Mouse (Mus musculus): ENCODE measurements around the gene Notch4. TPM values are rescaled to one million over a fixed set of nuclear protein-coding genes. Genes with fewer than 3 reads are reported as not detected.
"Not testable (repeated sequence)": the region's sequence is repeated elsewhere in the genome, so short reads cannot be mapped to it uniquely, and the experiment has no call there.

Notch4 gene
- polyA plus RNA-seq, 2 experiments, result 0.67 to 0.99 TPM

DNA sequence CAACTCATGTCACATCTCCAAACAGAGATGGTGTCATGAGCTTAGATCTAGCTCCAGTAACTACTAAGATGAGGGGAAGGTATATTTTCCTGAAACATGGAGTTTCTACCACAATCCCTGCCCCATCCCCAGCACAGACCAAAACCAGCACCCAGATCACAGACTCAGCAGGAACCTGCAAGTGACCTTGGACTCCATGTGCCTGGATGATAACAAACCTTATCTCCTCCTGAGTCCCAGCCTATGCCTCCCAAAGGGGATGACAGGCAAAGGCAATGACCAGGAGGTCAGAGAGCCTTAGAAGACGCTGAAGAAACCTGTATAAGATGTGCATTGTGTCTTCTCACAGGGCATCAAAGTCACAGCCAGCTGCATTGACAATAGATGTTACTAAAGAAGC is 45.1 kb upstream of the Notch4 start:
- H3K9ac ChIP-seq (replicated peaks), result no peak overlapping the region
- H3K27ac ChIP-seq, result no peak overlapping the region
- no peak for DNase-seq (ENCODE audit: low read depth in 3 of 3, low spot score in 3 of 3)
- H3K4me1 ChIP-seq (replicated peaks; ENCODE audit: control insufficient read depth in 2 of 2, insufficient read depth in 2 of 2, low read length in 1 of 2), result no peaks in the 10 kb centered on the region
- H3K4me2 ChIP-seq (ENCODE audit: low read depth), result no peak overlapping the region
- no peaks in the 10 kb centered on the region for H3K36me3 ChIP-seq (replicated peaks; ENCODE audit: control insufficient read depth, insufficient read depth, low read depth)
- H3K4me3 ChIP-seq (ENCODE audit: insufficient read depth in 1 of 2, low read depth in 2 of 2, low read length in 2 of 2), result no peak overlapping the region
- TF ChIP-seq EP300 (IDR thresholded peaks at IDR 0.05; ENCODE audit: low read depth) (no peak), CTCF (IDR thresholded peaks at IDR 0.05; ENCODE audit: low read depth) (no peak)
- 31% methylated on average over 1 of the region's 1 CpGs for WGBS (ENCODE audit: insufficient replicate concordance)
- ATAC-seq (ENCODE audit: insufficient read depth), result no peak
- no peaks in the 10 kb centered on the region for H3K9me3 ChIP-seq (ENCODE audit: control insufficient read depth, low read length)
- no peaks in the 10 kb centered on the region for H3K27me3 ChIP-seq (ENCODE audit: control insufficient read depth, insufficient read depth, low read length)

DNA sequence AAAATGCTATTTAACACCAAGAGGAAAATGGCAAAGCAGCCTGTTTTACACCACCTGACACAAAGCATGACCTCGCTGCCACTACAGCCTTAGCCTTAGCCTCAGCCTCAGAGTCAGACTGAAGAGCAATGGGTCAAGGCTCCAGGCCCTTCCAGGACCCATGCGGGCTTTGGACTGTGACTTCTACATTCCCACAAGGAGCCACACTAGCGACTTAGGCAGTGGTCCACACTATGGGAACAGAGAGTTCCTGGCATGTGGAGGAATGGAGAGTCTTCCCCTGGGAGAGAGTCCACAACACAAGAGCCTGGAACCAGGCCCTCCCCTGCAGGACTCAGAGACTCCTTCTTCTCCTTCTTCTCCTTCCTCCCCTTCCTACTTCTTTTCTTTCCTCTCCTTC is 31.4 kb upstream of the Notch4 start:
- Histone ChIP-seq H3K9ac (replicated peaks) (no peak overlapping the region), H3K9me3 (ENCODE audit: control insufficient read depth, low read length) (no peaks in the 10 kb centered on the region), H3K4me2 (ENCODE audit: low read depth) (no peak overlapping the region), H3K4me1 (replicated peaks; ENCODE audit: control insufficient read depth in 2 of 2, insufficient read depth in 2 of 2, low read length in 1 of 2) (no peaks in the 10 kb centered on the region), H3K4me3 (ENCODE audit: insufficient read depth in 1 of 2, low read depth in 2 of 2, low read length in 2 of 2) (no peak overlapping the region), H3K36me3 (replicated peaks; ENCODE audit: control insufficient read depth, insufficient read depth, low read depth) (no peaks in the 10 kb centered on the region), H3K27ac (no peak overlapping the region), H3K27me3 (ENCODE audit: control insufficient read depth, insufficient read depth, low read length) (no peaks in the 10 kb centered on the region)
- DNase-seq (ENCODE audit: low read depth in 3 of 3, low spot score in 3 of 3) (no peak), ATAC-seq (ENCODE audit: insufficient read depth) (no peak)
- TF ChIP-seq EP300 (IDR thresholded peaks at IDR 0.05; ENCODE audit: low read depth), result no peak
- no peak for TF ChIP-seq CTCF (IDR thresholded peaks at IDR 0.05; ENCODE audit: low read depth)
- WGBS (ENCODE audit: insufficient replicate concordance), result 55% methylated on average over 3 of the region's 3 CpGs

DNA sequence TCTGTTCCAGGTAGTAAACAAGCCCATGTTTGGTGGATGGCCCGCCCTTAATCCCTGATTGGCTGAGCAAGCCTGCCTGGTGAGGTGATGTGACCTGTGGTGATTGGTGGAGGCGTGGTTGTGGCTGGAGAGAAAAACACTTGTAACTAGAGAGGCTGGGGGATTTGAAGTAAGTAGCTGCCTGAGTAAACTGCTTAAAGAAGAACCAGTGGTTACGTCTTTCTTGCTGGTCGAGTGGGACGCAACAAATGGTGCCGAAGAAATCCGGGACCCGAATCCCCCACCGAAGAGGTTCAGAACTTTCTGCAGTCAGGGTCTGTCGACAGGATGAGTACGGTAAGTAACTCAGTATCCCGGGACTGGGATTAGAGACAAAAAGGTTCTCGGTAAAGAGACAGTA is 20.5 kb upstream of the Notch4 start:
- not testable (repeated sequence) for DNase-seq (ENCODE audit: low read depth in 3 of 3, low spot score in 3 of 3); H3K36me3 ChIP-seq (replicated peaks; ENCODE audit: control insufficient read depth, insufficient read depth, low read depth); H3K4me3 ChIP-seq (ENCODE audit: insufficient read depth in 1 of 2, low read depth in 2 of 2, low read length in 2 of 2); H3K27ac ChIP-seq; ATAC-seq (ENCODE audit: insufficient read depth); H3K4me1 ChIP-seq (replicated peaks; ENCODE audit: control insufficient read depth in 2 of 2, insufficient read depth in 2 of 2, low read length in 1 of 2); H3K27me3 ChIP-seq (ENCODE audit: control insufficient read depth, insufficient read depth, low read length); H3K9me3 ChIP-seq (ENCODE audit: control insufficient read depth, low read length); H3K4me2 ChIP-seq (ENCODE audit: low read depth); H3K9ac ChIP-seq (replicated peaks)
- WGBS (ENCODE audit: insufficient replicate concordance), result 79% methylated on average over 12 of the region's 13 CpGs

DNA sequence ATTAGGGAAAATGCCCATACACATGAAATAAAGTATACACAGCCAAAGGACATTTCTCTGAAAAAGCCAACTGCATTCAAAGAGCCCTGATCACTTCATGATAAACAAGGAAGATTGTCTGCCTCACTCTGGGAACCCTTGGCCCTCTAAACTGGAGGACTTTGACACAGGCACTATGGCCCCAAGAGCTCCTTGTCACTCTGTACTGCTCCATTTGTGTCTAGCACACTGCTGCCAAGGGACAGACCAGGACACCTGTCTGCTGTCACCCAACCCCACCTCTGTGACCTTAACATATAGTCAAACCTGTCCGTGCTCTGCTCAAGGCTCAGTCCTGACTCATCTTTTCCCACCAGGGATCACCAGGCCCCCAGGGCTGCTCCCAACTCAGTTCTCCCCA is 17.3 kb upstream of the Notch4 start:
- 80% methylated on average over 1 of the region's 1 CpGs for WGBS (ENCODE audit: insufficient replicate concordance)
- TF ChIP-seq CTCF (IDR thresholded peaks at IDR 0.05; ENCODE audit: low read depth) (no peak), EP300 (IDR thresholded peaks at IDR 0.05; ENCODE audit: low read depth) (no peak)
- no peaks in the 10 kb centered on the region for H3K9me3 ChIP-seq (ENCODE audit: control insufficient read depth, low read length)
- DNase-seq (ENCODE audit: low read depth in 3 of 3, low spot score in 3 of 3) (no peak), ATAC-seq (ENCODE audit: insufficient read depth) (no peak)
- H3K4me1 ChIP-seq (replicated peaks; ENCODE audit: control insufficient read depth in 2 of 2, insufficient read depth in 2 of 2, low read length in 1 of 2), result no peaks in the 10 kb centered on the region
- no peak overlapping the region for H3K4me2 ChIP-seq (ENCODE audit: low read depth)
- no peak overlapping the region for H3K9ac ChIP-seq (replicated peaks)
- no peaks in the 10 kb centered on the region for H3K36me3 ChIP-seq (replicated peaks; ENCODE audit: control insufficient read depth, insufficient read depth, low read depth)
- no peak overlapping the region for H3K27ac ChIP-seq
- no peak overlapping the region for H3K4me3 ChIP-seq (ENCODE audit: insufficient read depth in 1 of 2, low read depth in 2 of 2, low read length in 2 of 2)
- no peaks in the 10 kb centered on the region for H3K27me3 ChIP-seq (ENCODE audit: control insufficient read depth, insufficient read depth, low read length)

DNA sequence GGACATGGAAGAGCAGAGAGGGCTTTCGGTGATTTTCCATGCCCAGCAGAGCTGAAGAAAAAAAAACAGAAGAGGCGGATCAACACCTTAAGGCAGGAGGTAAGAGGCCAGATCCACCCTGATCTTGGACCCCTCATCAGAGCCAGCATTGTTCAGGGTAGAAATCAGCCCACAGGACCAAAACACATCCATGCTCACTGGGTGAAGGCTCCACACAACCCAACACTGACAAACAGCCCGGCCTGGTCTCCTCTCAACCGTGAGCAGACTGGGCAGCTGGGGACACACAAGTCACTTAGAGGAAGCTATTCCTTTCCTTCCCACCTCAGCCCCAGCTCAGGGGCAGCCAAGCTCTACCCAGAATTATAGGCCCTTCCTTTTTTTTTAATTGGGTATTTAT is 16.5 kb upstream of the Notch4 start:
- H3K36me3 ChIP-seq (replicated peaks; ENCODE audit: control insufficient read depth, insufficient read depth, low read depth), result no peaks in the 10 kb centered on the region
- H3K4me1 ChIP-seq (replicated peaks; ENCODE audit: control insufficient read depth in 2 of 2, insufficient read depth in 2 of 2, low read length in 1 of 2), result no peaks in the 10 kb centered on the region
- no peak overlapping the region for H3K4me2 ChIP-seq (ENCODE audit: low read depth)
- TF ChIP-seq EP300 (IDR thresholded peaks at IDR 0.05; ENCODE audit: low read depth) (no peak), CTCF (IDR thresholded peaks at IDR 0.05; ENCODE audit: low read depth) (no peak)
- no peaks in the 10 kb centered on the region for H3K9me3 ChIP-seq (ENCODE audit: control insufficient read depth, low read length)
- H3K27me3 ChIP-seq (ENCODE audit: control insufficient read depth, insufficient read depth, low read length), result no peaks in the 10 kb centered on the region
- no peak for ATAC-seq (ENCODE audit: insufficient read depth)
- no peak overlapping the region for H3K4me3 ChIP-seq (ENCODE audit: insufficient read depth in 1 of 2, low read depth in 2 of 2, low read length in 2 of 2)
- H3K9ac ChIP-seq (replicated peaks), result no peak overlapping the region
- no peak for DNase-seq (ENCODE audit: low read depth in 3 of 3, low spot score in 3 of 3)
- H3K27ac ChIP-seq, result no peak overlapping the region
- WGBS (ENCODE audit: insufficient replicate concordance), result 61% methylated on average over 4 of the region's 4 CpGs

DNA sequence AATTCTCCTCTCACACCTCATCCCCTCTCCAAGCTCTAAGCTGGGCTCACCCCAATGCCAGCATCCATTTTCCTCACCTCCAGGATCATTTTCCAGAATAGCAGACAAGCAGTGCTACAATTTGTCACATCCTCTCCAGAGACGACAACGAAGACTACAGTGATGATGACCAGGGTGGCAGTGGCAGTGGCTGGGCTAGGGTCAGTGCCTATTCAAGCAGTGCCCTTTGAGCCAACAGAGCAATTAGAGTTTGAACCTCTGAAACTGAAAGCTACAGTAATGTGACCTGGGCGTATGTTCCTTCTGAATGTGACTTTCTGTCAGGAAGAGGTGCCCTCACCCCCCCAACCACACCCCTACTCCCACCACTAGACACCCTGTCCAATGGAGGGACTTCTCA is 14.9 kb upstream of the Notch4 start:
- ATAC-seq (ENCODE audit: insufficient read depth), result no peak
- no peak overlapping the region for H3K9ac ChIP-seq (replicated peaks)

More for the DNA sequence above, 14.9 kb upstream of the Notch4 start:
- Histone ChIP-seq H3K9me3 (ENCODE audit: control insufficient read depth, low read length) (no peaks in the 10 kb centered on the region), H3K4me3 (ENCODE audit: insufficient read depth in 1 of 2, low read depth in 2 of 2, low read length in 2 of 2) (no peak overlapping the region), H3K27me3 (ENCODE audit: control insufficient read depth, insufficient read depth, low read length) (no peaks in the 10 kb centered on the region), H3K4me1 (replicated peaks; ENCODE audit: control insufficient read depth in 2 of 2, insufficient read depth in 2 of 2, low read length in 1 of 2) (no peaks in the 10 kb centered on the region), H3K36me3 (replicated peaks; ENCODE audit: control insufficient read depth, insufficient read depth, low read depth) (no peaks in the 10 kb centered on the region), H3K4me2 (ENCODE audit: low read depth) (no peak overlapping the region), H3K27ac (no peak overlapping the region)
- 66% methylated on average over 3 of the region's 3 CpGs for WGBS (ENCODE audit: insufficient replicate concordance)
- no peak for DNase-seq (ENCODE audit: low read depth in 3 of 3, low spot score in 3 of 3)
- no peak for TF ChIP-seq EP300 (IDR thresholded peaks at IDR 0.05; ENCODE audit: low read depth)
- no peak for TF ChIP-seq CTCF (IDR thresholded peaks at IDR 0.05; ENCODE audit: low read depth)
